Comparison of ENCODE assay signal across 27 mouse cellular contexts in the genomic region with DNA sequence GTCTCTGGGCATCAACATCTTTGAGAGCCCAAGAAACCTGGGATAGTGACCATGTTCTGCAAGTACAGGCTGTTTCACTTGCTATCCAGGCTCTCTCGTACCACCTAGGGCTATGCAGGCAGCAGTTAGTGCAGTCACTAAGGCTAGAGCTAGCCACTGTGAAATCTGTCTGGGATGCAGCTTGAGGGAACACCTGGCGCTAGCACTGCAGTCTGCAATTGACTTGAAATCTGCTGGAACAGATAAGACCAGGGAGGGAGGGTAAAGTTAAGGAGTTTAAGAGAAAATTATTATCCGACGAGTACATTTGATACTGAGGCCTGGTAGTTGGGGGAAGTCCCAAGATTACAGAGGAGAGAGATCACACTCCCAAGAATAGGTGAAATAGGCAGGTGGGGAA. TPM values are rescaled to one million over a fixed set of nuclear protein-coding genes. Genes with fewer than 3 reads are reported as not detected.
DNase-seq lines count a peak whose midpoint lies in the region; ATAC-seq and TF ChIP-seq lines count a peak whose summit lies in the region.
"Had no signal": no experiment of that assay in that cellular context is flagged by ENCODE, and none has a peak within 500 bp of the region (broad histone marks: within the 10 kb centered on the region; RNA-seq: fewer than 3 reads in every experiment).

No protein-coding gene starts in this region.

- 0 out of 2 replicates have a peak, but pooled peaks cover 5% of the 10 kb centered on the region for H3K4me1 ChIP-seq in liver, embryonic 13.5 days (replicated peaks)
- H3K4me1 ChIP-seq in liver, embryonic 11.5 days (replicated peaks; ENCODE audit: control insufficient read depth, insufficient read depth, low read length): no peaks in the 10 kb centered on the region
- H3K4me1 ChIP-seq in liver, embryonic 14.5 days (replicated peaks; ENCODE audit: control insufficient read depth in 2 of 2, insufficient read depth in 2 of 2, low read length in 1 of 2): no peaks in the 10 kb centered on the region
- no peaks in the 10 kb centered on the region for H3K4me1 ChIP-seq in forebrain, postnatal 0 days (ENCODE audit: insufficient read depth)
- H3K4me1 ChIP-seq in forebrain, embryonic 13.5 days: no peaks in the 10 kb centered on the region
- no peaks in the 10 kb centered on the region for H3K4me1 ChIP-seq in hindbrain, embryonic 12.5 days
- H3K4me1 ChIP-seq: embryonic facial prominence, embryonic 12.5 days; embryonic facial prominence, embryonic 15.5 days; forebrain, embryonic 15.5 days; heart, embryonic 10.5 days; heart, embryonic 13.5 days; hindbrain, embryonic 15.5 days had no signal

- H3K9ac ChIP-seq in liver, embryonic 13.5 days: no peak overlapping the region
- H3K9ac ChIP-seq in liver, embryonic 11.5 days (ENCODE audit: low read depth, low read length): no peak overlapping the region
- H3K9ac ChIP-seq in liver, embryonic 14.5 days (replicated peaks): no peak overlapping the region
- no peak overlapping the region for H3K9ac ChIP-seq in forebrain, postnatal 0 days
- H3K9ac ChIP-seq in forebrain, embryonic 13.5 days: no peak overlapping the region
- H3K9ac ChIP-seq in hindbrain, embryonic 12.5 days: no peak overlapping the region
- H3K9ac ChIP-seq: embryonic facial prominence, embryonic 12.5 days; embryonic facial prominence, embryonic 15.5 days; forebrain, embryonic 15.5 days; heart, embryonic 13.5 days; hindbrain, embryonic 15.5 days had no signal

- H3K36me3 ChIP-seq in liver, embryonic 13.5 days: peaks cover 12% of the 10 kb centered on the region
- H3K36me3 ChIP-seq in liver, embryonic 11.5 days (ENCODE audit: control insufficient read depth, insufficient read depth, low read length): peaks cover 13% of the 10 kb centered on the region; the same call in 1 of the 2 replicates
- H3K36me3 ChIP-seq in liver, embryonic 14.5 days (replicated peaks; ENCODE audit: control insufficient read depth, insufficient read depth, low read depth): no peaks in the 10 kb centered on the region; the same call in 1 of the 2 replicates
- peaks cover 13% of the 10 kb centered on the region for H3K36me3 ChIP-seq in forebrain, postnatal 0 days (ENCODE audit: insufficient read depth)
- peaks cover 26% of the 10 kb centered on the region for H3K36me3 ChIP-seq in forebrain, embryonic 13.5 days (ENCODE audit: poor library complexity, severe bottlenecking)
- peaks cover 21% of the 10 kb centered on the region for H3K36me3 ChIP-seq in hindbrain, embryonic 12.5 days

- no peak overlapping the region for H3K4me3 ChIP-seq in liver, embryonic 13.5 days (replicated peaks)
- no peak overlapping the region for H3K4me3 ChIP-seq in liver, embryonic 11.5 days (ENCODE audit: low read depth, low read length)
- H3K4me3 ChIP-seq in liver, embryonic 14.5 days (ENCODE audit: insufficient read depth in 1 of 2, low read depth in 2 of 2, low read length in 2 of 2): no peak overlapping the region
- H3K4me3 ChIP-seq in forebrain, postnatal 0 days (ENCODE audit: low read depth, low read length): no peak overlapping the region
- no peak overlapping the region for H3K4me3 ChIP-seq in forebrain, embryonic 13.5 days
- H3K4me3 ChIP-seq in hindbrain, embryonic 12.5 days: no peak overlapping the region
- H3K4me3 ChIP-seq: embryonic facial prominence, embryonic 12.5 days; embryonic facial prominence, embryonic 15.5 days; forebrain, embryonic 15.5 days; heart, adult 2 months; heart, embryonic 10.5 days; heart, embryonic 13.5 days; hindbrain, embryonic 15.5 days had no signal

- H3K27me3 ChIP-seq in liver, embryonic 13.5 days: no peaks in the 10 kb centered on the region
- H3K27me3 ChIP-seq in liver, embryonic 11.5 days (replicated peaks; ENCODE audit: control insufficient read depth, insufficient read depth, low read length): no peaks in the 10 kb centered on the region
- H3K27me3 ChIP-seq in liver, embryonic 14.5 days (ENCODE audit: control insufficient read depth, insufficient read depth, low read length): no peaks in the 10 kb centered on the region
- H3K27me3 ChIP-seq in forebrain, postnatal 0 days (ENCODE audit: insufficient read depth, low read length): no peaks in the 10 kb centered on the region
- no peaks in the 10 kb centered on the region for H3K27me3 ChIP-seq in forebrain, embryonic 13.5 days
- no peaks in the 10 kb centered on the region for H3K27me3 ChIP-seq in hindbrain, embryonic 12.5 days
- H3K27me3 ChIP-seq: CH12.LX; embryonic facial prominence, embryonic 12.5 days; embryonic facial prominence, embryonic 15.5 days; forebrain, embryonic 15.5 days; heart, embryonic 13.5 days; hindbrain, embryonic 15.5 days had no signal

- TF ChIP-seq CTCF in liver, embryonic 14.5 days (IDR thresholded peaks at IDR 0.05; ENCODE audit: low read depth): no peak
- no peak for TF ChIP-seq CTCF in forebrain, postnatal 0 days (IDR thresholded peaks at IDR 0.05; ENCODE audit: low read depth)

- peaks cover 3% of the 10 kb centered on the region; the same call in 1 of the 2 replicates for H3K9me3 ChIP-seq in liver, embryonic 13.5 days (replicated peaks)
- peaks cover 2% of the 10 kb centered on the region; the same call in 1 of the 2 replicates for H3K9me3 ChIP-seq in liver, embryonic 11.5 days (ENCODE audit: control insufficient read depth, low read length)
- H3K9me3 ChIP-seq in liver, embryonic 14.5 days (ENCODE audit: control insufficient read depth, low read length): no peaks in the 10 kb centered on the region
- H3K9me3 ChIP-seq in forebrain, postnatal 0 days (ENCODE audit: low read length): no peaks in the 10 kb centered on the region
- no peaks in the 10 kb centered on the region for H3K9me3 ChIP-seq in forebrain, embryonic 13.5 days (replicated peaks)
- H3K9me3 ChIP-seq in hindbrain, embryonic 12.5 days (replicated peaks): no peaks in the 10 kb centered on the region
- H3K9me3 ChIP-seq: embryonic facial prominence, embryonic 12.5 days; embryonic facial prominence, embryonic 15.5 days; forebrain, embryonic 15.5 days; G1E; heart, embryonic 10.5 days; hindbrain, embryonic 15.5 days had no signal

- peak; percentile 8 for DNase-seq in liver, embryonic 13.5 days
- DNase-seq in liver, embryonic 11.5 days (ENCODE audit: low spot score): no peak
- no peak for DNase-seq in liver, embryonic 14.5 days (ENCODE audit: low read depth in 3 of 3, low spot score in 3 of 3)
- DNase-seq in forebrain, postnatal 0 days: no peak
- DNase-seq: adrenal gland, adult 2 months; adrenal gland, postnatal 14 days; B cell, adult 2 months; cerebellum, adult 11 months; cerebellum, adult 2 months; cerebellum, adult 9-11 months; cerebellum, postnatal 25 days; gastrocnemius, postnatal 10 days; gastrocnemius, postnatal 36 days; heart, adult 2 months; heart, postnatal 14 days; heart, postnatal 4 days had no signal

- no peak overlapping the region for H3K27ac ChIP-seq in liver, embryonic 13.5 days
- no peak overlapping the region for H3K27ac ChIP-seq in liver, embryonic 11.5 days (ENCODE audit: low read depth, low read length)
- H3K27ac ChIP-seq in liver, embryonic 14.5 days: no peak overlapping the region
- no peak overlapping the region for H3K27ac ChIP-seq in forebrain, postnatal 0 days (ENCODE audit: low read depth, low read length)
- H3K27ac ChIP-seq in forebrain, embryonic 13.5 days: no peak overlapping the region
- no peak overlapping the region for H3K27ac ChIP-seq in hindbrain, embryonic 12.5 days
- H3K27ac ChIP-seq: embryonic facial prominence, embryonic 12.5 days; embryonic facial prominence, embryonic 15.5 days; forebrain, embryonic 15.5 days; heart, adult 2 months; heart, embryonic 10.5 days; heart, embryonic 13.5 days; hindbrain, embryonic 15.5 days had no signal

- no peak for TF ChIP-seq EP300 in liver, embryonic 14.5 days (IDR thresholded peaks at IDR 0.05; ENCODE audit: low read depth)

- no peak for ATAC-seq in liver, embryonic 13.5 days (ENCODE audit: low read depth)
- no peak for ATAC-seq in liver, embryonic 11.5 days (replicated peaks; ENCODE audit: low FRiP score)
- ATAC-seq in liver, embryonic 14.5 days (ENCODE audit: insufficient read depth): 0 out of 2 replicates have a peak, but pooled peaks have one; percentile 21
- ATAC-seq in megakaryocyte progenitor cell, adult 5-6 weeks (replicated peaks; ENCODE audit: poor library complexity): peak; percentile 66
- ATAC-seq in forebrain, postnatal 0 days: no peak
- ATAC-seq in forebrain, embryonic 13.5 days: no peak
- no peak for ATAC-seq in hindbrain, embryonic 12.5 days (ENCODE audit: low FRiP score)
- ATAC-seq: forebrain, embryonic 15.5 days had no signal

- no peak overlapping the region for H3K4me2 ChIP-seq in liver, embryonic 13.5 days
- H3K4me2 ChIP-seq in liver, embryonic 11.5 days: no peak overlapping the region
- H3K4me2 ChIP-seq in liver, embryonic 14.5 days (ENCODE audit: low read depth): no peak overlapping the region
- no peak overlapping the region for H3K4me2 ChIP-seq in forebrain, postnatal 0 days (ENCODE audit: low read depth)
- no peak overlapping the region for H3K4me2 ChIP-seq in forebrain, embryonic 13.5 days
- no peak overlapping the region for H3K4me2 ChIP-seq in hindbrain, embryonic 12.5 days (replicated peaks)
- H3K4me2 ChIP-seq: embryonic facial prominence, embryonic 12.5 days; embryonic facial prominence, embryonic 15.5 days; forebrain, embryonic 15.5 days; heart, embryonic 13.5 days; hindbrain, embryonic 15.5 days had no signal

- 64% methylated on average over 4 of the region's 4 CpGs for WGBS in liver, embryonic 13.5 days (ENCODE audit: insufficient replicate concordance)
- 82% methylated on average over 4 of the region's 4 CpGs for WGBS in liver, embryonic 11.5 days
- WGBS in liver, embryonic 14.5 days (ENCODE audit: insufficient replicate concordance): 54% methylated on average over 4 of the region's 4 CpGs
- WGBS in forebrain, postnatal 0 days: 98% methylated on average over 4 of the region's 4 CpGs
- WGBS in forebrain, embryonic 13.5 days: 96% methylated on average over 4 of the region's 4 CpGs
- WGBS in hindbrain, embryonic 12.5 days: 97% methylated on average over 4 of the region's 4 CpGs

RNA-seq across cellular contexts. Expression of gene Lyrm2, which starts 20.1 kb away (rescaled TPM):
- 37.6 and 39.3 TPM in 2 replicates for polyA plus RNA-seq in liver, embryonic 13.5 days (2015; fragmentation: Nextera tagmentation; extraction: Ambion mirVana)
- 56.7 and 68.0 TPM in 2 replicates for polyA plus RNA-seq in liver, embryonic 11.5 days (2014; fragmentation: Nextera tagmentation; extraction: Ambion mirVana)
- polyA plus RNA-seq in liver, embryonic 14.5 days (2012; rRNA removed): 9.1 and 23.3 TPM in 2 replicates
- 32.4 and 33.8 TPM in 2 replicates for polyA plus RNA-seq in liver, embryonic 14.5 days (2014; fragmentation: Nextera tagmentation; extraction: Ambion mirVana)
- 16.4 and 33.8 TPM in 2 replicates for total RNA-seq in megakaryocyte progenitor cell, adult 5-6 weeks (2015)
- total RNA-seq in megakaryocyte progenitor cell, adult 5-6 weeks (2017): 58.5 and 87.4 TPM in 2 replicates
- 103 and 105 TPM in 2 replicates for total RNA-seq in forebrain, postnatal 0 days (2014; rRNA removed)
- polyA plus RNA-seq in forebrain, postnatal 0 days (2015; fragmentation: Nextera tagmentation; extraction: Ambion mirVana): 108 and 122 TPM in 2 replicates
- 170 and 172 TPM in 2 replicates for polyA plus RNA-seq in forebrain, embryonic 13.5 days (2015; fragmentation: Nextera tagmentation; extraction: Ambion mirVana)
- polyA plus RNA-seq in hindbrain, embryonic 12.5 days (2016; fragmentation: Nextera tagmentation; extraction: Ambion mirVana): 162 and 169 TPM in 2 replicates

Comparison
In these comparisons a context has a peak if more than half of its experiments do, and no peak if none do; other contexts are left out.
1. ATAC-seq: peak in liver, embryonic 14.5 days (single experiment) and megakaryocyte progenitor cell, adult 5-6 weeks (single experiment); none in liver, embryonic 13.5 days (single experiment), liver, embryonic 11.5 days (single experiment), forebrain, postnatal 0 days (single experiment), forebrain, embryonic 13.5 days (single experiment) and hindbrain, embryonic 12.5 days (single experiment).